Mouse (Mus musculus): ENCODE results near the gene Tas2r134. TPM values are rescaled to one million over a fixed set of nuclear protein-coding genes. Genes with fewer than 3 reads are reported as not detected.
A peak's percentile ranks its signal among the peaks of the same experiment; 100 is the strongest.

The Tas2r134 gene
- polyA plus RNA-seq, 1 experiment: not detected

DNA sequence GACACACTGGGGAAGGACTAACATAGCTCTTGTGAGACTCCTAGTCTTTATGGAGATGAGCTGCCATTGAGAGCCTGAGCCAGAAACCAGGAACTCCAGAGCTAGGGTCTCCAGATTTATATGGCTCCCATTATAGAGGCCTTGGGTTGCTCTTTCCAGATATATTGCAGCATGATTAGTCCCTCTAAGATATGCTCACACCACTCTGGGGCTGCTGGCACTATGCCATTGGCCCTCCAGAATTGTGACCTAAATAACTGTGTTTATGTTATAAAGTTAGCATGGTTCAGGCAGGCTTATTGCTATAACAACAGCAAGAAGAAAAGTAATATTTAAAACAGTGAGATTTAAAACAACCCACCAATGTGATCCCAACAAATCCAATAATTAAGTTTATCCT is 35.2 kb upstream of the Tas2r134 start:
- TF ChIP-seq CTCF (conservative IDR thresholded peaks at IDR 0.05; ENCODE audit: insufficient read depth, insufficient read length, low read depth, low read length): no peak
- TF ChIP-seq POLR2A (IDR thresholded peaks at IDR 0.05; ENCODE audit: low read depth, low read length): no peak
- no peaks in the 10 kb centered on the region for H3K27me3 ChIP-seq (replicated peaks; ENCODE audit: control insufficient read depth, insufficient read depth, low read length)
- H3K36me3 ChIP-seq (ENCODE audit: control insufficient read depth, insufficient read depth, low read length): no peaks in the 10 kb centered on the region
- H3K4me1 ChIP-seq (ENCODE audit: control insufficient read depth, insufficient read depth, low read length): no peaks in the 10 kb centered on the region
- no peak overlapping the region for H3K4me3 ChIP-seq (ENCODE audit: insufficient read depth, low read depth, low read length)
- no peak for DNase-seq
- H3K27ac ChIP-seq (ENCODE audit: insufficient read depth, low read depth, low read length): no peak overlapping the region

DNA sequence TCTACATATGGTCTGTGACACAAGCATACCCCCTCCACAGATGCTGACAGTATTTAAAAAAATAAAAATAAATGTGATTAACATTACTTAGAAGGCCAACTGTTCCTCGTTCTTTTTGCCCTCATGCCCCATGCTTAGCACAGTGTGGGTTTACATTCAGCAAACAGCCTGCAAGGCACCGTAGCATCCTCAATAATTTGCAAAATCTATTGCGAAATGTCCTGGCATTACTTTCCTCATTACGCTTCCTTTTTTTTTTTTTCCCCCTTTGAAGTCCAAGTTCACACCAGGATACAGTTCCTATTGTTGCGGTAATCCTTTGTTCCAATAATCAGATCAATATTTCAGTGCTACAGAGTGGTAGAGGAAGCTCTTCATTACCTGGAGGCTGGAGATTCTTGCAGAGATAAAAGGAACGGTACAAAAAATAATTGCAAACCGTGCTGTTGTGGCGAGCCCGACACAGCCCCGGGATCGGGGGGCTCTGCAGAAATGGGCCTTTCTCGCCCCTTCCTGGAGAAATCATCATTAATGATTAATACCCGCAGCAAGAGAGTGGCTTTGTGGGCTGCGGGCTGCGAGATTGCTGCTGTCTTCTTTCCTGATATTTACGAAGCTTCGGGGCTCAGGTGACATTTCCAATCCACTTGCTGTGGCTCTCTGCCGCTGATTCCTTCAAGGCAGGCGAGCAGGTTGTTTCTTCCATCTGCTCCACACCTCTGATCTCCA is 27.7 kb upstream of the Tas2r134 start:
- Histone ChIP-seq H3K4me1 (ENCODE audit: control insufficient read depth, insufficient read depth, low read length) (peaks cover 2% of the 10 kb centered on the region; the same call in 1 of the 2 replicates), H3K36me3 (ENCODE audit: control insufficient read depth, insufficient read depth, low read length) (no peaks in the 10 kb centered on the region), H3K4me3 (ENCODE audit: insufficient read depth, low read depth, low read length) (no peak overlapping the region), H3K27me3 (replicated peaks; ENCODE audit: control insufficient read depth, insufficient read depth, low read length) (no peaks in the 10 kb centered on the region), H3K27ac (ENCODE audit: insufficient read depth, low read depth, low read length) (no peak overlapping the region)
- 41% methylated on average over 19 of the region's 19 CpGs for WGBS
- no peak for TF ChIP-seq POLR2A (IDR thresholded peaks at IDR 0.05; ENCODE audit: low read depth, low read length)
- TF ChIP-seq CTCF (conservative IDR thresholded peaks at IDR 0.05; ENCODE audit: insufficient read depth, insufficient read length, low read depth, low read length): no peak
- DNase-seq: no peak

DNA sequence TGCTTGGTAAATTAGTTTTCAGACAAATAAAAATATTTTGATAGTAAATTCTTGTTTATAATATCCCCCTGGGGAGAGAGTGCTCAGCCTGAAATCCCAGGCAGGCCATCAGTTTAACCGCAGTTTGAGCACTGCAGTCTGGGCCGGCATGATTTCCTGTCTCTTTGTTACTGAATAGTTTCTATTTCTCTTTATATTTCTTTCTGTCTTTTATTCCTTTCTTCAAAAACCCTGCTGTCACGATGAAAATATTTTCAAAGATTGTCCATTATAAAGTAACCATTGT is 27.2 kb upstream of the Tas2r134 start:
- Histone ChIP-seq H3K4me3 (ENCODE audit: insufficient read depth, low read depth, low read length) (no peak overlapping the region), H3K4me1 (ENCODE audit: control insufficient read depth, insufficient read depth, low read length) (peaks cover 2% of the 10 kb centered on the region; the same call in 1 of the 2 replicates), H3K36me3 (ENCODE audit: control insufficient read depth, insufficient read depth, low read length) (no peaks in the 10 kb centered on the region), H3K27ac (ENCODE audit: insufficient read depth, low read depth, low read length) (no peak overlapping the region), H3K27me3 (replicated peaks; ENCODE audit: control insufficient read depth, insufficient read depth, low read length) (no peaks in the 10 kb centered on the region)
- no peak for DNase-seq
- WGBS: 36% methylated on average over 3 of the region's 3 CpGs
- TF ChIP-seq CTCF (conservative IDR thresholded peaks at IDR 0.05; ENCODE audit: insufficient read depth, insufficient read length, low read depth, low read length) (no peak), POLR2A (IDR thresholded peaks at IDR 0.05; ENCODE audit: low read depth, low read length) (no peak)

DNA sequence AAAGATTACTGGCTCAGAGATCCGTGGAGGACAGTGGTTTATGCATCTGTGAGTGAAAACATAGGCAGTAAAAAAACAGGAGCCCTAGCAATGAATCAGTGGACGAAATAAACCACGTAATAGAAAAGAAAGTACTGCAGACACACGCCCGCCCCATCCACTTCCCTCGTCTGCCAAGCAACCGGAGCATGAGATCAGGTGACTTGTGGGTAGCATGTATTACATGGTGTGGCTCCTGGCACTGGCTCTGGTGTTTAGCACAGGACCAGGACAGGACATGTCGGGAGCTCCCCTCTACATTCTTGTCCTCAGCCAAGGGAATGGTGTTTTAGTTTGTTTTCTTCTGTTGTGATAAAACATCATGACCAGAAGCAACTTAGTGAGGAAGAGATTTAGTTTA is 26.4 kb upstream of the Tas2r134 start:
- DNase-seq: peak; percentile 13

DNA sequence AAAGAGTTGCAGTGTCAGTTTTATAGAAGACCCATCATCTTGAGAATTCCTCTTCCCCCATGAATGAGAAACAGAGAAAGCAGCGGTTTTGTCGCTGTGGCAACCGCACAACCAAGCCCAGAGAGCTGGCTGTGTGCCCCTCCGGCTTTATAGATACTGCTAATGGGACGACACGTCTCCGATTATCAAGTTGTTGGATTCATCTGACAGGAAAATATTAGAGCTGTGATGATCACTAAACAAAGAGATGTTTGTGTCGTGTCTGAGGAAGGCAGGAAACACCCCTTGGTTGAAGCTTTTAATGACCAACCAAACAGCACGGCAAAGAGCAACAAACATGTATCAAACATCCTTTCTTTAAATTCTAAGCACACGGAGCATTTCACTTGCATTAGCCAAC is 17.0 kb upstream of the Tas2r134 start:
- DNase-seq: no peak
- no peak overlapping the region for H3K4me3 ChIP-seq (ENCODE audit: insufficient read depth, low read depth, low read length)
- WGBS: 64% methylated on average over 10 of the region's 10 CpGs
- no peak overlapping the region for H3K27ac ChIP-seq (ENCODE audit: insufficient read depth, low read depth, low read length)
- H3K4me1 ChIP-seq (ENCODE audit: control insufficient read depth, insufficient read depth, low read length): no peaks in the 10 kb centered on the region
- H3K36me3 ChIP-seq (ENCODE audit: control insufficient read depth, insufficient read depth, low read length): no peaks in the 10 kb centered on the region
- no peak for TF ChIP-seq POLR2A (IDR thresholded peaks at IDR 0.05; ENCODE audit: low read depth, low read length)
- no peak for TF ChIP-seq CTCF (conservative IDR thresholded peaks at IDR 0.05; ENCODE audit: insufficient read depth, insufficient read length, low read depth, low read length)
- H3K27me3 ChIP-seq (replicated peaks; ENCODE audit: control insufficient read depth, insufficient read depth, low read length): no peaks in the 10 kb centered on the region

More for the DNA sequence above, 26.4 kb upstream of the Tas2r134 start:
- peaks cover 2% of the 10 kb centered on the region; the same call in 1 of the 2 replicates for H3K4me1 ChIP-seq (ENCODE audit: control insufficient read depth, insufficient read depth, low read length)
- no peak for TF ChIP-seq POLR2A (IDR thresholded peaks at IDR 0.05; ENCODE audit: low read depth, low read length)
- TF ChIP-seq CTCF (conservative IDR thresholded peaks at IDR 0.05; ENCODE audit: insufficient read depth, insufficient read length, low read depth, low read length): no peak
- H3K27ac ChIP-seq (ENCODE audit: insufficient read depth, low read depth, low read length): no peak overlapping the region
- 42% methylated on average over 8 of the region's 8 CpGs for WGBS
- H3K4me3 ChIP-seq (ENCODE audit: insufficient read depth, low read depth, low read length): no peak overlapping the region
- no peaks in the 10 kb centered on the region for H3K27me3 ChIP-seq (replicated peaks; ENCODE audit: control insufficient read depth, insufficient read depth, low read length)
- H3K36me3 ChIP-seq (ENCODE audit: control insufficient read depth, insufficient read depth, low read length): no peaks in the 10 kb centered on the region

DNA sequence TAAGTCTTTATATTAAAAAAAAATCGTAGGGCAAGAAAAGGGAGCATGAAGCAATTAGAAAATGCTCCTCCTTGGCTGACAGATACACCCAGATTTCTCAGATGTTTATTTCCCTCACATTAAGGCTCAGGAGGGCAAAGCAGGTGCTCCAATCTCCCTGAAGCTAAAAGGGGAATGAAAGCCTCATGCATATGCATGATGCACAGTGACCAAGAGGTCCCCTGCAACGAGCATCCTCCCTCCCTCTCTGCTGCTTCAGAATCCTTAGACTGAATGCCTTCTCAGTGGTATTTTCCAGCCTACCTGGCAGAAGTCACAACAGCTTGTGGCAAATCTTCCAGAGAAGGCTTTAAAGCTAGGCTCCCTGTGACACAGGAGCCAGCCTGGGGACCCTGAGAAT is 16.4 kb upstream of the Tas2r134 start:
- Histone ChIP-seq H3K4me3 (ENCODE audit: insufficient read depth, low read depth, low read length) (no peak overlapping the region), H3K27me3 (replicated peaks; ENCODE audit: control insufficient read depth, insufficient read depth, low read length) (no peaks in the 10 kb centered on the region), H3K27ac (ENCODE audit: insufficient read depth, low read depth, low read length) (no peak overlapping the region), H3K4me1 (ENCODE audit: control insufficient read depth, insufficient read depth, low read length) (no peaks in the 10 kb centered on the region), H3K36me3 (ENCODE audit: control insufficient read depth, insufficient read depth, low read length) (no peaks in the 10 kb centered on the region)
- DNase-seq: no peak
- WGBS: 37% methylated on average over 2 of the region's 2 CpGs
- TF ChIP-seq POLR2A (IDR thresholded peaks at IDR 0.05; ENCODE audit: low read depth, low read length) (no peak), CTCF (conservative IDR thresholded peaks at IDR 0.05; ENCODE audit: insufficient read depth, insufficient read length, low read depth, low read length) (no peak)

DNA sequence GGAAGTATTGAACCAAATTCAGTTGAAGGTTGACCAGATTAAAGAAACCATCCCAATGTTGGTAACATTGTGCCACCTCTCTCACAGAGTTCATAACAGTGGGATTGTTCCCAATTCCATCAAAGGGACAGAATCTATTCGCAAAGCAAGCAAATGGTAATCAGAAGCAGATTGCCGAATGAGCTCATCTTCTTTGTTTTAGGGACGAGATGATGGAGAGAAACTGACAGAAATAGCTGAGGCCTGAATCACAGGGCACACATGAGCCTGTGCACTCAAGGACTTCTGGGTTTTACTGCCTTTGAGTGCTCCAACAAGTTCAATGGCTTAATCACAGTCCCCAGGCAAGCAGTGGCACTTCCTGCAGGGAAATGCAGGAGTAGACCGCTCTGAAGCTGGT is 13.6 kb upstream of the Tas2r134 start:
- H3K4me1 ChIP-seq (ENCODE audit: control insufficient read depth, insufficient read depth, low read length): no peaks in the 10 kb centered on the region
- no peak overlapping the region for H3K4me3 ChIP-seq (ENCODE audit: insufficient read depth, low read depth, low read length)
- no peaks in the 10 kb centered on the region for H3K36me3 ChIP-seq (ENCODE audit: control insufficient read depth, insufficient read depth, low read length)
- H3K27ac ChIP-seq (ENCODE audit: insufficient read depth, low read depth, low read length): no peak overlapping the region
- TF ChIP-seq CTCF (conservative IDR thresholded peaks at IDR 0.05; ENCODE audit: insufficient read depth, insufficient read length, low read depth, low read length) (no peak), POLR2A (IDR thresholded peaks at IDR 0.05; ENCODE audit: low read depth, low read length) (no peak)
- 81% methylated on average over 4 of the region's 4 CpGs for WGBS
- H3K27me3 ChIP-seq (replicated peaks; ENCODE audit: control insufficient read depth, insufficient read depth, low read length): no peaks in the 10 kb centered on the region
- no peak for DNase-seq

Measured in kidney, adult 2 months (tissue).